Mouse (Mus musculus) embryo, embryonic 10.5 days (tissue): ENCODE data around the gene Gm9958.
A peak's percentile ranks its signal among the peaks of the same experiment; 100 is the strongest.

Experiments
- DNase-seq: peaks from one replicate; pipeline ENCODE4 v3.0.0-alpha.2; 2015; ENCODE audit warnings: low spot score

Gm9958 gene

GRCm38 (mm10) chr5:90367067-90367303 is at the start of gene Gm9958:
Gene Gm9958, plus strand, starts transcription at chr5:90367204.
- no peak for DNase-seq

DNA sequence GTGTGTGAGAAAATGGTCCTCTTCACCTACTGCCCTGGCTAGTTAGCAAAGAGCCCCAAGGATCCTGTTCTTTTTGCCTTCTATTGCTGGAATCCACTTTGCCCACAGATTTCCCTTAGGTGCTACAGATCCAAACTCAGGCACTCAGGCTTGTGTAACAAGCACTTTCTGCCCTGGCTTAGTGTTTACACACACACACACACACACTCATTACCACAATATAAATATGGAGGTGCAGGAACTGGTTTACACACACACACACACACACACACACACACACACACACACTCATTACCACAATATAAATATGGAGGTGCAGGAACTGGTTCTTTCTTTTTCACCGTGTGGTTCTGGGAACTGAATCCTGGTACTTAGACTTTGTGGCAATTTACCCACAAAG is 35.9 kb upstream of the Gm9958 start:
- DNase-seq, result no peak

- DNase-seq, result no peak
Observed at GRCm38 (mm10) chr5:90332478-90332877, 34.5 kb upstream of the Gm9958 start.

DNA sequence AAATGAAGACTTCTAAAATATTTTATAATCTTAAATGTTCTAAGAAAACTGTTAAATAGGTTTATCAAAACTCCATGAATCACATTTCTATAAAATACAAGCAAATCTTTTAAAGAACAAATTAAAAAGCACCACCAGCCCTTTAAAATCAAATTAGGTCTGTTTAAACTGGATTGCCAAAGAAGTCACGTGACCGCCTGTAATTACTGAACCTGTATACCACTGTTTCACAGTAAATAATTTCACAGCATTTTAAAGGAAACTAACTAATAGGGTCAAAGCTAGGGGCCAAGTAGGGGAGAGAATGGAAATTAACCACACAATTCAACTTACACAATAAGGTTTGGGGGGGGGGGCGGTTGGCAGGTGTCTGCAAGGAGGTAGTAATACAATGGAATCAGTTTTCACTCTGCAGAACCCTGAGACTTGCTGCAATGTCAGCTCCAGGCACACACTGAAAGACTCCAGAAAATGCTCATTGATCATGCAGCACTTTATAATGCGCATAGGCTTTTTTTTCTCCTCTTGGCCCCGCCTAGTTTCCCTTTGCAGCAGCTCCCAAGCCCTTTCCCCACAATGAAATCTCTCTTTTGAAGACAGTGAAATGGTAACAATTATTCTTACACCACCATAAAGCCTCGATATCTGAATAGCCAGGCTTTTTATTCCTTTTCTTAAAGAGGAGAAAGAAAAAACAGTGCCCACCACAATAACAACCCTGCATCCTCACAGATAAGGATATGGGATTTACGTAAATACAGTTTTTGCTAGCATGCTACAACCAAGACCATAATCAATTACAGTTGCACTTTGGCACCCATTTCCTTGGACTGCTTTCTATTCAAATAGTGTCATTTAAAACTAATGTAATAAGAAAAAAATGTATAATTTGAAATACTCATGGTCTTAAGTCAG is 28.6 kb upstream of the Gm9958 start:
- DNase-seq, result peak; percentile 49

- peak; percentile 73 for DNase-seq
Observed at GRCm38 (mm10) chr5:90339129-90339952, 27.7 kb upstream of the Gm9958 start.

DNA sequence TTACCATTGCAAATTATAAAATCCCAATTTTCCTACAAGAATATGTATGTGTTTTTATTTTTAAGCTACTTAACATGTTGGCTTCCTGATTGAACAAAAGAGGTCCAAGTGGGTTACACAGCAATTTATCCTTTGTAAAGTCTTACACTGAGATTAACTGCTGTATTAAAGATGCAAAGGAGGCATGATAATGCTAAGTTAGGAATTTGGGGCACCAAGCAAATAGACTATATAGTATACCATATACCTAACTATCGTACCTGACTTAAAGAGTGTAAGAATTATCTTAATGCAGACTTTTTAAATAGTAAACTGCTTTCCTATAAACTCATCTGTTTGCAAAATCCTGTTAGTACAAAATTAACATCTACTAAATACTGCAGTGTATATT is 27.1 kb upstream of the Gm9958 start:
- no peak for DNase-seq

DNA sequence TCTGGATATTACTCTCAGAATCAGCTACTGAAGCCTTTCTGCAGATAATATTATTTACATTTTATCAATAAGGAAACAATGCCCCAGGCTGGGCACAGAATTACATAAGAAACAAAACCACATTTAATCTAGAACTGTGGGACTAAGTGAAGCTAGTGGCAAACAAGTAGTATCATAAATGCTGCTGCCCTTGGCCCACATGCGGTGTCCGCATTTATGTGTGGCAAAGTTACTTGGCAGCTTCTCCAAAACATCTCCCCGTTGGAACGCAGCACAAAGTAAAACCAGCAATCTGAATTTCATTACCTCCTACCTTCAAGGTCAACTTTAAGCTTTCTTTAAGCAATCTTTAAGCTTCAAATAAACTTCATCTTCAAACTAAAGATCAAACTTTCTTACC is 26.2 kb upstream of the Gm9958 start:
- DNase-seq, result no peak

GRCm38 (mm10) chr5:90346877-90347276 is 20.1 kb upstream of the Gm9958 start:
- no peak for DNase-seq

GRCm38 (mm10) chr5:90353552-90354317 is 13.3 kb upstream of the Gm9958 start:
- no peak for DNase-seq

DNA sequence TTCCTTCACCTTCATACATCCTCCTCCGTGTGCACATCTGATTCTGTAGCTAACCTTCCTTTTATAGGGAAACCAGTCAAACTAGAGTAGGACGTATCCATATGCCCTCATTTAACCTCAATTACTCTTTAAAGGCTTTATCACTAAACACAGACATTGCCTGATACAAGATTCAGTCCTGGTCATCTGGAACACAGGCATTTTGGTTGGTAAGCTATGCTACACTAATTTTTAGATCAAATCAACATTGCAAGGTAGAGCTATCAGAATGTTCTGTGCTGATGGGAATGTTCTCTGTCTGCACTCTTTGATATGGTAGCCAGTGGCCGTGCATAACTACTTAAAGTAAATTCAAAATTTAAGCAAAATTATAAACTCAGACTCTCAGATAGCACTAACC is 11.2 kb upstream of the Gm9958 start:
- DNase-seq, result no peak

GRCm38 (mm10) chr5:90364526-90364925 is 2.5 kb upstream of the Gm9958 start:
- peak; percentile 86 for DNase-seq

DNA sequence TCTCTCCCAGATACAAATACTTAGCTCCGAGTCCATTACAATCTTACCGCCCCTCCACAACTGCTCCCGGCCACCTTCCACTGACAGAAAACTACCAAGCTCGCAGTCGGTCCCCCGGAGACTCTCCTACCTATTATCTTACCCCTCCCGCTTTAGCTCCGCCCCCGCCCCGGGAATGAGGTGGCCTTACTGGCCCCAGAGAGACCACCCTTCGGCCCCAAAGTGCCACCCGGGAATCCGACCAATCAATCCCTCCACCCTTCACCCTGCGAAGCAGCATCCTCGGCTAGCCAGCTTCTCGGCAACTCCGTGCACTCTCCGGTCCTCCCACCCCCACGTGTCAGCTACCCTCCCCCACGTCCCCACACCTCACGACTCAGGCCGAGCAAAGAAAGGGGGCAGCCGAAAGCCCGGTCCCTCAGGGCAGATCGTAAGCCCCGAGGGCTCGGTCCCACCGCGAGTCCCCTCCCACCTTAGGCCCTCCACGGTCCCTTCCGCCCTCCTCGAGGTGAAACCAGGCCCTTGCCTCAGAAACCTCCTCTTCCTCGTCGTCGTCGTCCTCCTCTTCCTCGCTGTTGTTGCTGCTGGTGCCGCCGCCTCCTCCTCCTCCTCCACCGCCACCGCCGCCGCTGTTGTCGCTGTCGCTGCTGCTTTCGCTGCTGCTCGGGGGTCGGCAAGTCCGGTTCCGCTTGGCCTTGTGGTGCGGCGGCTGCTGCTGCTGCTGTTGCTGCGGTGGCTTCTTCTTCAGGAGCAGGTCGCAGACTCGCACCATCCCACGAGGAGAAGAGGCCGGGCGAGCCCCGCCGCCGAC is 1.7 kb upstream of the Gm9958 start:
- DNase-seq, result peak; percentile 72

GRCm38 (mm10) chr5:90366121-90367066 is 610 bp upstream of the Gm9958 start, which contains the start of gene Ankrd17:
Gene Ankrd17, minus strand, starts transcription at chr5:90366577.
- peak; percentile 90 for DNase-seq

DNA sequence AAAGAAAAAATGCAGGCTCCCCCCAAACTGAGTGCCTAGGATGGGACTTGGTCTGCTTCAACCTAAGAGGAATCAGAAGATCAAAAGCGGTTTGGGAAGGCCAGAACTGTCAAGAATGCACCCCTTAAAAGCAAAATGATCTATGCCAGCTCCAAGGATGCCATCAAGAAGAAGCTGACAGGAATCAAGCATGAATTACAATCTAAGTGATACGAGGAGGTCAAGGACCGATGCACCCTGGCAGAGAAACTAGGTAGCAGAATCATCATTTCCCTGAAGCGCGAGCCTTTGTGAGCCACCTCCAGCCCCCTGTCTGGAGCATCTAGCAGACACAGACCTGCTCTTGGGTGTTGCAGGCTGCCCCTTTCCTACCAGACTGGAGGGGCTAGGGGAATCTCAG is 3.4 kb downstream of the Gm9958 start:
- DNase-seq, result no peak

GRCm38 (mm10) chr5:90373708-90374107 is 6.7 kb downstream of the Gm9958 start:
- no peak for DNase-seq

DNA sequence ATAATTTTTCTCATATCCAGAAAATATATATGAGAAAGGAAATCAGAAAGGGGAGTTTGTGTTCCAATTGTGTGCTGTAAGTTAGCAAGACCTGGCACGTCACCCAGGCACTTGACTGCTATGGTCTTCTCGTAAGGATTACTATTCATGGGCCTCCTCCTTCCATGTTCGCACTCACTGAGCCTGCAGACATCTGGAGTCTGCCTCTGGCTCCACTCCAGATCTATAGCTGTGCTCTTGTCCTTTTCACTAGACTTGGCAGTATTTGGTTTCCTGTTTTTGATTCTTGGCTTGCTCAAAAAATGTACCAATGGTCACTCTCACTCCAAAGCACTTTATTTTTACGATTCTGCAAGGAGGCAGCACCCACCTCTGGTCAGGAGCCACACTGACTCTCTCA is 14.5 kb downstream of the Gm9958 start:
- no peak for DNase-seq

- DNase-seq, result peak; percentile 18
Observed at GRCm38 (mm10) chr5:90383080-90383479, 16.1 kb downstream of the Gm9958 start.

DNA sequence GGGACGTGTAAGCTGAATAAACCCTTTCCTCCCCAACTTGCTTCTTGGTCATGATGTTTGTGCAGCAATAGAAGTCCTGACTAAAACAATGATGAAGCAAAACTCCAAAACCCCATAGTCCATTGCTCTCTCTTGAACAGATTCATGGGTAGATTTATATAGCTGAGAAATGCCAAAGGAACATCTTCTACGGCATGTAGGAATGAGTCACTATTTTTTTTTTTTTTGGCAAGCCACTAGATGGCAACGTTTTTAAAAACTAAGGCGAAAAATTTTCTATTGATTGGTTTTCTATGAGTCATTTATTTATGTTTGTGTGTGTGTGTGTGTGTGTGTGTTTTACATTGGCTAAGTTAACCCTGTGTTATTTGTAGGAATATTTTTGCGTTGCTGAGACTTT is 26.8 kb downstream of the Gm9958 start:
- DNase-seq, result no peak

DNA sequence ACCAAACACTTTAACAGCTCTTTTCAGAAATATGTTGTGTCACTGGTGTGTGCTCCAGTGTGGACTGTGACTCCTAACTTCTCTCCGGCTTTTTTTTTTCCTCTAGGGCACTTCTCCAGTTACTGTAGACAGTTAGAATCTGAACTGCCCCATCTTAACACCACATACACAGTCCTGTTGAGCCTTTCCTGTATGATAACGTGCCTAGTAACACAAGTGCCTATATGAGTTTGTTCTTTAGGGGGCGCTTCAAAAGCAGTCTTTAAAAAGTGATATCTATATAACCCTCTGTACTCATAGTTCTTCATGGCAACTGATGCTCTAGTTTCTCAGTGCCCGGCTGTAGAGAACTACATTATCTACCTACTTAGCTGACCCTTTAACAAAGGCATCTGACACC is 27.3 kb downstream of the Gm9958 start:
- no peak for DNase-seq

DNA sequence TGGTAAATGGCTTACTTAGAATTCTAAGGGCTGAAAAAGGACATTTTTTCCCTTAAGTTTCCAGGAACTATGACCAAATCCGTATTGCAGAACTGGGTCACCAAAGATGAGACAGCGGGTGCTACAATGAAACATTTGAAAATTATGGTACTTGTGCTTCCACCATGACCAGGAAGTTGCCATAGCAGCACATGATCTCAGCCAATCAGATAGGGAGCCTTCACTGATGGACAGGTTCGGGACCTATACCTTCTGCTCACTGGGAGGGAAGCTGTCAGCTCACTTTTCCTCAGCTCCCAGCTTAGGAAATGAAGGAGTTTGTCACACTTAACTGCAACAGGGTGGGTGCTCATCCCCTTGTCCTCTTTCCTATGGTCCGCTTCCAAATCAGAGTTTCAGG is 29.8 kb downstream of the Gm9958 start:
- no peak for DNase-seq

DNA sequence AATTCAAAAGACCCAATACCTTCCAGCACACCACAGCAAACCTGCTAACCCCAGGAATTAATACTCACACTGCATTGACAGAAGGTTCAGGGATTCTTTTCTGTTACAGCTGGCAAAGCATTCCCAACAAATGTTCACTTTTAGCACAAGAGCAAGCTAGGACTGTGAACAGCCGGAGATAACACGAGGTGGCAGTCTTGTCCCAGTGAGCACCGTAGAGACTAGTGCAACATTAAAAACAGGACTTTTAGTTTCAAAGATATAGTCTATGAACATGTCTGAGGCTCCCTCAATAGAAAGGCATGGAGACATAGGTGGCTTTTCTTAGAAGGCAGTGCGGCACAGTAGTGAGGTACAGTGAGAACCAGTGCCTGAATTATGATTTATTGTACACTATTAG is 38.2 kb downstream of the Gm9958 start:
- no peak for DNase-seq
